Mouse (Mus musculus) bone marrow macrophage, adult 2 months (primary cell): ENCODE data around the gene Emc9. TPM values are rescaled to one million over a fixed set of nuclear protein-coding genes. Genes with fewer than 3 reads are reported as not detected.

Source experiments
- H3K27ac ChIP-seq: 2 replicates; pipeline ENCODE4 v1.5.1; 2012; ENCODE audit warnings: low read depth, low read length; ENCODE audit not compliant: insufficient read depth
- H3K4me1 ChIP-seq: 2 replicates; pipeline ENCODE4 v1.6.1; 2012; ENCODE audit warnings: low read length; ENCODE audit not compliant: control insufficient read depth, insufficient read depth
- H3K4me3 ChIP-seq: 2 replicates; pipeline ENCODE4 v1.5.1; 2012; ENCODE audit warnings: mild to moderate bottlenecking, low read length, moderate library complexity; ENCODE audit not compliant: insufficient read depth
- CTCF ChIP-seq: IDR thresholded peaks from 2 replicates; pipeline ENCODE4 v1.5.1; 2012; ENCODE audit warnings: low read depth, mild to moderate bottlenecking, low read length, moderate library complexity
- POLR2A ChIP-seq: IDR thresholded peaks from 2 replicates; pipeline ENCODE4 v1.6.1; 2012; ENCODE audit warnings: mild to moderate bottlenecking, low read depth, low read length, borderline replicate concordance
- polyA plus RNA-seq: library from polyadenylated mRNA; stranded (reverse); fragments of >200 nt; gene quantifications from 2 replicates; pipeline ENCODE4 v1.2.4, GENCODE M21; 2012; ENCODE audit not compliant: missing spikeins, insufficient read depth, insufficient read length

Gene Emc9
- polyA plus RNA-seq, 1 experiment: 19.3 TPM

DNA sequence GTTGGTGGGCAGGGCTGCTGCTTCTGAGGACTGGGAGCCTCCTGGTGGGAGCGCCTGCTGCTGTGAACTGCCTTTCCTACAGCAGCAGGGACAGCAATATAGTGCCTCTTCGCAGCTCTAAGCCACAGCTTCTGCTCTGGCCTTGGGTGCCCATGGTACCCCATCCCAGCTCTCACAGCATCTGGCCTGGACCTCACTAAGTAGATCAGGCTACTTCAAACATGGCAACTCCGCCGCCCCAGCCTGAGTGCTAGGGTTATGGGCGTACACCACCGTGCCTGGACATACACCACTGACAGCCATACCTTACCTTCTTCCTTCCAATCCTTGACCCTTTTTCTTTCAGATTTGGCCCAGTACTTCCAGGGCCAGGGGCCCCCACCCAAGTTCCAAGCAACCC, 23.2 kb upstream of the Emc9 start:
- TF ChIP-seq POLR2A (no peak), CTCF (no peak)
- Histone ChIP-seq H3K4me3 (no peak overlapping the region), H3K4me1 (peaks cover 6% of the 10 kb centered on the region; the same call in 1 of the 2 replicates), H3K27ac (no peak overlapping the region)

DNA sequence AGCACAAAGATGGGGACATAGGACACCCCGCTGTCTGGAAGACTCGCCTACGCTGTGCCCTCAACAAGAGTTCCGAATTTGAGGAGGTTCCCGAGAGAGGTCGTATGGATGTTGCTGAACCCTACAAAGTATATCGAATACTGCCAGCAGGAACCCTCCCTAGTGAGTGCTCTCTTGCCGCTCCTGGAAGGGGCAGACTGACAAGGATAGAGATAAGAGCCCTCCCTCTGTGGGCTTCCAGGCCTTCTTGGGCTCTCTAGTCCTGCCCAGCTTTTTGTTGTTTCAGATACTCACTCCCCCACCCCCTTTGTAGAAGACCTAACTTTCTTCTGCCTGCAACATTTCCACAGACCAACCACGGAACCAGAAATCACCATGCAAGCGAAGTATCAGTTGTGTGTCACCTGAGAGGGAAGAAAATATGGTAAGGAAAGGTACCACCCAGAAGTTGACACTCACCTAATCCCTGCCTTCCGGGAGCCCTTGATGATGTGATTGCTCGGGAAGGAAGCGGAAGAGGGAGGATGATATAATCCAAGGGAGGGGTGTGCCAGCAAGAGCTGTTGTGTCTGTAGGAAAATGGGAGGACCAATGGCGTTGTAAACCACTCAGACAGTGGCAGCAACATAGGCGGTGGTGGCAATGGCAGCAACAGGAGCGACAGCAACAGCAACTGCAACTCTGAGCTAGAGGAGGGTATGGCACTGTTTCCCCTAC, 20.8 kb upstream of the Emc9 start:
- TF ChIP-seq CTCF (no peak), POLR2A (no peak)
- Histone ChIP-seq H3K27ac (no peak overlapping the region), H3K4me1 (peaks cover 6% of the 10 kb centered on the region; the same call in 1 of the 2 replicates), H3K4me3 (no peak overlapping the region)

DNA sequence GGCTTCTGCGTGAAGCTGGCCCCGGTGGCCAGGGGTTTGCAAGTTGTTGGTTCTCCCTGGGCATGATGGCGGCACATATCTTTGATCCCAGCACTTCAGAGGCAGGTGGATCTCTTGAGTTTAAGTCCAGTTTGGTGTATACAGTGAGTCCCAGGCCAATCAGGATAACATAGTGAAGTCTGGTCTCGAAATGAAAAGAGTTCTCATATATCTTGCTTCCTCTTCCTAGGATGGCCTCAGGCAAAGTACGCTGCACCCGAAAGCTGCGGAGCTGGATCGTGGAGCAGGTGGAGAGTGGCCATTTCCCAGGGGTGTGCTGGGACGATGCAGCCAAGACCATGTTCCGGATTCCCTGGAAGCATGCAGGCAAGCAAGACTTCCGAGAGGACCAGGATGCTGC, 19.7 kb upstream of the Emc9 start:
- peak overlapping the region; percentile 76 for H3K4me3 ChIP-seq
- H3K27ac ChIP-seq: peak overlapping the region; percentile 93
- no peak for TF ChIP-seq CTCF
- TF ChIP-seq POLR2A: no peak
- peaks cover 6% of the 10 kb centered on the region; the same call in 1 of the 2 replicates for H3K4me1 ChIP-seq

DNA sequence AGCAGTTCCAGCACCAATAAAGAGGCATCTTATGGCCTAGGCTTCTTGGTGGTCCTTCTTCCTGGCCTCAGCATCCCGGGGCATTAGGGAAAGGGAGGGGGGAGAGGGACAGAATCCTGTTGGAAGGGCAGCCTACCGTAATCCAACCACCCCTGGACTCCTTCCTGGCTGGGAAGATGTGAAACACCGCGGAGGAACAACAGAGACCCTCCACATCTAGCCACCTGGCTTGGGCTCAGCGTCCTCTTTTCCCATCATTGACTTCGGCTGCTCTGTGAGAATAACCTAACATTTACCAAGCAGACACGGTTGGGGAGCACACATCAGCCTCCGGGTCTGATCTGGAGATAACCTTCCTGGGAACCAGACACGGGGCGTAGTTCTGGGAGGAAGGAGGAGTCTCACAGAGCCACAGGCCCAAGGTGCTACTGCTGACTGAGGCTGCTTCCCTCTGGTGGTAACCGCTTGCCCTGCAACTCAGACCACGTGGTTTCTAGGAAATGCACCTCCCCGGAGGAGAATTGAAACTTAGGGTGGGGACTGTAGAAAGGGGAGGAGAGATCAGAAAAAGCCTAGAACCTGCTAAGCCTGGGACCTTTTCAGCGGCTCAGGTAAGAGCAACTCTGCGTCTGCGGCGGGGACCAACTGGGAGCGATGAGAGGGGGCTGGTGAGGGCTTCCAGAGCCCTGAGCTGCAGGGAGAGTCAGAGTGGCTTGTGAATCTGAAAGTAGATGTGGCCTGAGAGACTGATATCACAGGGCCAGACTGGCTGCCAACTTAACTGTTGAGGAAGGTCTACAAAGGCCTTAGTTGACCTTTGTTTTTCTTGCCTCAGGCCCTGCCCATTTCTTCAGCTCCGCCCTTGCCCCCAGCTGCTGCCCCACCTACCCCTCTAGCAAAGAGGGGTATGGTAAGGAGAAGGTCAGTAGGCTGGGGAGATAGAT, 18.8 kb upstream of the Emc9 start:
- Histone ChIP-seq H3K4me1 (peaks cover 6% of the 10 kb centered on the region; the same call in 1 of the 2 replicates), H3K4me3 (peak overlapping the region; percentile 76), H3K27ac (peak overlapping the region; percentile 93)
- peak; percentile 25 for TF ChIP-seq CTCF
- peak; percentile 33; the same call in 1 of the 2 replicates for TF ChIP-seq POLR2A

DNA sequence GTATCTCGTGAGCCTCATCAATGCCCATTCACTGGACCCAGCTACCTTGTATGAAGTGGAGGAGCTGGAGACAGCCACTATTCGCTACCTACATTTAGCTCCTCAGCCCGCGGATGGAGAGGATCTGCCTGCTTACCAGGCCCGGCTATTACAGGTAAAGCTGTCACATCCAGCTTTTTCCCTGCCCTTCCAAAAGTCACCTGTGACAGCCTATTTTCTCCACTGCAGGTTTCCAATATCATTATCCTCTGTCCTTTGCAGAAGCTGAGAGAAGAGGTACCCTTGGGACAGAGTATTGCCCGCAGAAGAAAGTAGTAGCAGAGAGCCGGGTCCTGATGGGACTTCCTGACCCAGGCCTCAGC, 18.1 kb upstream of the Emc9 start, which contains the start of gene Irf9:
Gene Irf9 (plus strand): TSS at position 301 of the 362 bp plus-strand sequence.
- TF ChIP-seq CTCF: no peak
- no peak for TF ChIP-seq POLR2A
- H3K4me1 ChIP-seq: peaks cover 6% of the 10 kb centered on the region; the same call in 1 of the 2 replicates
- peak within 1 kb of the TSS; percentile 76 for H3K4me3 ChIP-seq
- H3K27ac ChIP-seq: peak within 1 kb of the TSS; percentile 93

- Histone ChIP-seq H3K27ac (no peak overlapping the region), H3K4me3 (no peak overlapping the region), H3K4me1 (no peaks in the 10 kb centered on the region)
- no peak for TF ChIP-seq POLR2A
- no peak for TF ChIP-seq CTCF
Measured at GRCm38 (mm10) chr14:55598521-55599390, 13.7 kb upstream of the Emc9 start.

DNA sequence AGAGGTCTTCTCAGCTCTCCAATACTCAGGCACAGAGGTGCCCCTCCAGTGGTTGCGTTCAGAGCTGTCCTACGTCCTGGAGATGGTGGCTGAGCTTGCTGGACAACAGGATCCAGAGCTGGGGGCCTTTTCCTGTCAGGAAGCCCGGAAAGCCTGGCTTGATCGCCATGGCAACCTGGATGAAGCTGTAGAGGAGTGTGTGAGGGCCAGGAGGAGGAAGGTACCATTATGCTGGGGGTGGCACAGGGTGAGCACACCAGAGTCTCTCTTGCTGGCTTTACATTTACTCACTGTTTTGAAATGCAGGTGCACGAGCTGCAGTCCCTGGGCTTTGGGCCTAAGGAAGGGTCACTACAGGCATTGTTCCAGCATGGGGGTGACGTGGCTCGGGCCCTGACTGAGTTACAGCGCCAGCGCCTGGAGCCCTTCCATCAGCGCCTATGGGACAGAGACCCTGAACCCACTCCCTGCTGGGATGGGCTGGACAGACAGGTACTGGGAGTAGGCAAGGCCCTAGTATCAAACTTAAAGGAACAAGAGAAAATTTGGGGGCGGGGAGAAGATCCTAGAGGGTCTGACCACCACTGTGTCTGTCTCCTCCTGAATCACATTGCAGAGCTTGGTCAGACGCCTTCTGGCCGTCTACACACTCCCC, 11.1 kb upstream of the Emc9 start:
- no peak for TF ChIP-seq CTCF
- TF ChIP-seq POLR2A: no peak
- peaks cover 2% of the 10 kb centered on the region for H3K4me1 ChIP-seq
- H3K4me3 ChIP-seq: no peak overlapping the region

DNA sequence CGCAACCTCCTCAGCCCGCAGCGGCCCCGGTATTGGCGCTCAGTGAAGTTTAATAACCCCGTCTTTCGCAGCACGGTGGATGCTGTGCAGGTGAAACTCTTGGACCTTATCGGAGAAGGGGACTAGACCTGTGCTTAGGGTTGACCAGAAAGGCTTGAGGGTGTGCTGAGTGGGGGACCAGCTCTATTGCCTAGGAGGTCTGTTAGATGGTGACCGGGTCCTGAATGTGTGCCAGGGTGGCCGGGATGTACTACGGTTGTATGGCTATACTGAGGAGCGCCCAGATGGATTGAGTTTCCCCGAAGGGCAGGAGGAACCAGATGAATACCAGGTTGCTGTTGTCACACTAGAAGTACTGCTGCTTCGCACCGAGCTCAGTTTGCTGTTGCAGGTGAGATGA, 7.1 kb upstream of the Emc9 start:
- no peak for TF ChIP-seq POLR2A
- Histone ChIP-seq H3K27ac (no peak overlapping the region), H3K4me1 (peaks cover 2% of the 10 kb centered on the region)

More for the DNA sequence above, 11.1 kb upstream of the Emc9 start:
- no peak overlapping the region for H3K27ac ChIP-seq

GRCm38 (mm10) chr14:55591331-55591891, 6.3 kb upstream of the Emc9 start, which contains the start of gene Rnf31:
TSS of gene Rnf31 (plus strand) at chr14:55591708.
- no peak for TF ChIP-seq CTCF
- TF ChIP-seq POLR2A: no peak
- peak within 1 kb of the TSS; percentile 95 for H3K27ac ChIP-seq
- H3K4me3 ChIP-seq: peak within 1 kb of the TSS; percentile 94
- peaks cover 2% of the 10 kb centered on the region for H3K4me1 ChIP-seq

More for the DNA sequence above, 7.1 kb upstream of the Emc9 start:
- peak overlapping the region; percentile 78 for H3K4me3 ChIP-seq
